9 mouse cellular contexts compared by ENCODE assay signal in the genomic region with DNA sequence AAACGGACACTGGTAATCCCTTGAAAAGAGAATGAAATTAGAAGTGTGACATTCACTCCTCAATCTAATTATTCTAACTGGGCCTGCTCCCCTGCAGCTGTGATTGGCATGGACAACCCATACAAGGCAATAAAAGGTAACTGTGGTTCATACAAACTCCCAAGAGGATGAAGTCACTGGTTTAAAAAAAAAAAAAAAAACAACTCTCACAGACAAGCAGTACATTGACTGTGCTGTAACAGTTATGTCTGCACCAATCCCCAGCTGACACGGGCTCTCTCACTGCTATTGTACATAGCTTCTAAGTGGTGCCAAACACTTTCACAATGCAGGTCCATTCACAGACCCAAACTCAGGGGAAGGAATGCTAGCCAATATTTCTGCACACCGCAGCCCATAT. TPM values are rescaled to one million over a fixed set of nuclear protein-coding genes. Genes with fewer than 3 reads are reported as not detected.
DNase-seq lines count a peak whose midpoint lies in the region; ATAC-seq and TF ChIP-seq lines count a peak whose summit lies in the region.
"Had no signal": no experiment of that assay in that cellular context is flagged by ENCODE, and none has a peak within 500 bp of the region (broad histone marks: within the 10 kb centered on the region; RNA-seq: fewer than 3 reads in every experiment).

No protein-coding gene starts in this region.

- 80% methylated on average over 3 of the region's 3 CpGs for WGBS in liver, embryonic 15.5 days (ENCODE audit: insufficient replicate concordance)
- WGBS in liver, embryonic 11.5 days: 84% methylated on average over 3 of the region's 3 CpGs
- WGBS in forebrain, embryonic 16.5 days: 9% methylated on average over 3 of the region's 3 CpGs
- 31% methylated on average over 3 of the region's 3 CpGs for WGBS in midbrain, embryonic 15.5 days

- H3K9me3 ChIP-seq in liver, embryonic 15.5 days (replicated peaks): no peaks in the 10 kb centered on the region
- no peaks in the 10 kb centered on the region for H3K9me3 ChIP-seq in liver, embryonic 11.5 days (ENCODE audit: control insufficient read depth, low read length)
- no peaks in the 10 kb centered on the region for H3K9me3 ChIP-seq in forebrain, embryonic 16.5 days (ENCODE audit: control insufficient read depth, low read length)
- no peaks in the 10 kb centered on the region for H3K9me3 ChIP-seq in midbrain, embryonic 15.5 days

- no peak overlapping the region for H3K4me3 ChIP-seq in liver, embryonic 15.5 days (replicated peaks)
- no peak overlapping the region for H3K4me3 ChIP-seq in liver, embryonic 11.5 days (ENCODE audit: low read depth, low read length)
- no peak overlapping the region for H3K4me3 ChIP-seq in forebrain, embryonic 16.5 days (replicated peaks; ENCODE audit: low read length)
- no peak overlapping the region for H3K4me3 ChIP-seq in midbrain, embryonic 15.5 days

- CTCF ChIA-PET in Patski (lab: Charles Lee): interaction anchor here (1.0 to 1.3 kb wide), 2 partner anchors 10 to 12 kb away, joined by 3 to 4 read pairs; no protein-coding TSS in a partner anchor

- in situ Hi-C loops in Patski (cut with MboI; ENCODE audit: low pct_unique_long_range_greater_than_20kb): no loop called here

- no peak for TF ChIP-seq CTCF in Patski (IDR thresholded peaks at IDR 0.05)

- H3K36me3 ChIP-seq in liver, embryonic 15.5 days (replicated peaks): 0 out of 2 replicates have a peak, but pooled peaks cover 6% of the 10 kb centered on the region
- H3K36me3 ChIP-seq in liver, embryonic 11.5 days (ENCODE audit: control insufficient read depth, insufficient read depth, low read length): no peaks in the 10 kb centered on the region
- H3K36me3 ChIP-seq in forebrain, embryonic 16.5 days (ENCODE audit: control insufficient read depth, insufficient read depth): no peaks in the 10 kb centered on the region; the same call in 1 of the 2 replicates
- no peaks in the 10 kb centered on the region for H3K36me3 ChIP-seq in midbrain, embryonic 15.5 days (replicated peaks)

- no peak overlapping the region for H3K9ac ChIP-seq in liver, embryonic 15.5 days
- H3K9ac ChIP-seq in liver, embryonic 11.5 days (ENCODE audit: low read depth, low read length): no peak overlapping the region
- no peak overlapping the region for H3K9ac ChIP-seq in forebrain, embryonic 16.5 days (replicated peaks; ENCODE audit: low read depth, low read length)
- no peak overlapping the region for H3K9ac ChIP-seq in midbrain, embryonic 15.5 days
- H3K9ac ChIP-seq: liver, embryonic 14.5 days had no signal

- DNase-seq in liver, embryonic 11.5 days (ENCODE audit: low spot score): no peak
- DNase-seq in Patski (ENCODE audit: low read depth, low spot score): no peak
- DNase-seq in gastrocnemius, adult 18-20 months (ENCODE audit: low spot score): no peak
- no peak for DNase-seq in cerebellum, postnatal 14 days
- DNase-seq: kidney, postnatal 14 days had no signal

- H3K27ac ChIP-seq in liver, embryonic 15.5 days (replicated peaks): no peak overlapping the region
- no peak overlapping the region for H3K27ac ChIP-seq in liver, embryonic 11.5 days (ENCODE audit: low read depth, low read length)
- no peak overlapping the region; the same call in 1 of the 2 replicates for H3K27ac ChIP-seq in forebrain, embryonic 16.5 days (ENCODE audit: low read length)
- no peak overlapping the region for H3K27ac ChIP-seq in midbrain, embryonic 15.5 days
- H3K27ac ChIP-seq: liver, embryonic 14.5 days had no signal

- H3K27me3 ChIP-seq in liver, embryonic 15.5 days: no peaks in the 10 kb centered on the region
- no peaks in the 10 kb centered on the region for H3K27me3 ChIP-seq in liver, embryonic 11.5 days (replicated peaks; ENCODE audit: control insufficient read depth, insufficient read depth, low read length)
- H3K27me3 ChIP-seq in Patski: no peaks in the 10 kb centered on the region
- no peaks in the 10 kb centered on the region for H3K27me3 ChIP-seq in forebrain, embryonic 16.5 days (replicated peaks; ENCODE audit: control insufficient read depth, insufficient read depth, low read length)
- H3K27me3 ChIP-seq in midbrain, embryonic 15.5 days (replicated peaks): no peaks in the 10 kb centered on the region

- POLR2A ChIA-PET in Patski (lab: Charles Lee): interaction anchor here (0.6 to 0.7 kb wide), 4 partner anchors 24 to 58 kb away, joined by 3 to 6 read pairs (median 5); no protein-coding TSS in a partner anchor

- H3K4me2 ChIP-seq in liver, embryonic 15.5 days: no peak overlapping the region
- no peak overlapping the region for H3K4me2 ChIP-seq in liver, embryonic 11.5 days
- no peak overlapping the region for H3K4me2 ChIP-seq in forebrain, embryonic 16.5 days (ENCODE audit: low read length)
- H3K4me2 ChIP-seq in midbrain, embryonic 15.5 days: no peak overlapping the region

- ATAC-seq in liver, embryonic 15.5 days (ENCODE audit: insufficient read depth): 0 out of 2 replicates have a peak, but pooled peaks have one; percentile 22
- no peak for ATAC-seq in liver, embryonic 11.5 days (replicated peaks; ENCODE audit: low FRiP score)
- peak; percentile 26 for ATAC-seq in Patski
- peak; percentile 84 for ATAC-seq in forebrain, embryonic 16.5 days
- ATAC-seq in midbrain, embryonic 15.5 days (replicated peaks): peak; percentile 69; the same call in 1 of the 2 replicates

- peaks cover 44% of the 10 kb centered on the region for H3K4me1 ChIP-seq in liver, embryonic 15.5 days (replicated peaks)
- H3K4me1 ChIP-seq in liver, embryonic 11.5 days (replicated peaks; ENCODE audit: control insufficient read depth, insufficient read depth, low read length): peaks cover 28% of the 10 kb centered on the region
- H3K4me1 ChIP-seq in forebrain, embryonic 16.5 days (replicated peaks; ENCODE audit: control insufficient read depth, insufficient read depth, low read length): peaks cover 12% of the 10 kb centered on the region
- H3K4me1 ChIP-seq in midbrain, embryonic 15.5 days: peaks cover 22% of the 10 kb centered on the region

RNA-seq across cellular contexts. Expression of a gene that starts 53.8 kb away (rescaled TPM):
- 5.1 and 5.4 TPM in 2 replicates for polyA plus RNA-seq in liver, embryonic 15.5 days (2015; fragmentation: Nextera tagmentation; extraction: Ambion mirVana)
- 8.7 and 11.2 TPM in 2 replicates for polyA plus RNA-seq in liver, embryonic 11.5 days (2014; fragmentation: Nextera tagmentation; extraction: Ambion mirVana)
- polyA plus RNA-seq in Patski (2021): 22.6 TPM
- 30.4 and 31.2 TPM in 2 replicates for polyA plus RNA-seq in forebrain, embryonic 16.5 days (2015; fragmentation: Nextera tagmentation; extraction: Ambion mirVana)
- 23.4 and 27.3 TPM in 2 replicates for polyA plus RNA-seq in midbrain, embryonic 15.5 days (2015; fragmentation: Nextera tagmentation; extraction: Ambion mirVana)
- total RNA-seq in gastrocnemius, adult 18-20 months (2021): 1 to 10 TPM; 5.8 to 9.2 TPM
